Mouse (Mus musculus) stomach, embryonic 15.5 days (tissue): ENCODE data around the gene Avpr1b. TPM values are rescaled to one million over a fixed set of nuclear protein-coding genes. Genes with fewer than 3 reads are reported as not detected.
"Not testable (repeated sequence)": the region's sequence is repeated elsewhere in the genome, so short reads cannot be mapped to it uniquely, and the experiment has no call there.

Source experiments
- ATAC-seq: fragments of 200-750 bp; cut with Nextera tagmentation; 2 replicates; pipeline ENCODE4 v1.8.0; 2017; ENCODE audit warnings: low read depth, moderate number of reproducible peaks, moderate TSS enrichment; ENCODE audit not compliant: insufficient read depth, low FRiP score
- H3K27ac ChIP-seq: fragments of 300-500 bp; sonication (generic); 2 replicates; pipeline ENCODE4 v1.5.1; 2015; ENCODE audit warnings: mild to moderate bottlenecking, inconsistent platforms
- H3K27me3 ChIP-seq: fragments of 300-500 bp; sonication (generic); replicated peaks from 2 replicates; pipeline ENCODE4 v1.6.1; 2015; ENCODE audit warnings: inconsistent platforms
- H3K36me3 ChIP-seq: fragments of 300-500 bp; sonication (generic); 2 replicates; pipeline ENCODE4 v1.6.1; 2015; ENCODE audit warnings: inconsistent platforms
- H3K4me1 ChIP-seq: fragments of 300-500 bp; sonication (generic); 2 replicates; pipeline ENCODE4 v1.6.1; 2015; ENCODE audit warnings: inconsistent platforms
- H3K4me2 ChIP-seq: fragments of 300-500 bp; sonication (generic); 2 replicates; pipeline ENCODE4 v1.6.1; 2015; ENCODE audit warnings: mild to moderate bottlenecking, inconsistent platforms
- H3K4me3 ChIP-seq: fragments of 300-500 bp; sonication (generic); replicated peaks from 2 replicates; pipeline ENCODE4 v1.5.1; 2015; ENCODE audit warnings: inconsistent platforms
- H3K9ac ChIP-seq: fragments of 300-500 bp; sonication (generic); 2 replicates; pipeline ENCODE4 v1.6.1; 2015; ENCODE audit warnings: inconsistent platforms
- H3K9me3 ChIP-seq: fragments of 300-500 bp; sonication (generic); 2 replicates; pipeline ENCODE4 v1.6.1; 2016; ENCODE audit warnings: inconsistent platforms
- WGBS: fragments of 180-500 bp; shearing (Covaris S2); methylation state at CpG from one replicate; pipeline ENCODE4 v1.1.7; 2015; 5-methylcytosine and 5-hydroxymethylcytosine counted together
- polyA plus RNA-seq: library from polyadenylated mRNA; unstranded; fragments of >200 nt; fragmentation: Nextera tagmentation; extraction: Ambion mirVana; gene quantifications from 2 replicates; pipeline ENCODE4 v1.2.1, GENCODE M21; 2015

Gene Avpr1b
- polyA plus RNA-seq: not detected in 2 replicates

GRCm38 (mm10) chr1:131598905-131599304 is at the start of gene Avpr1b:
Avpr1b (plus strand) TSS chr1:131599239.
- Histone ChIP-seq H3K4me3 (no peak within 1 kb of the TSS), H3K36me3 (no peaks in the 10 kb centered on the region), H3K27me3 (peaks cover 7% of the 10 kb centered on the region; the same call in 1 of the 2 replicates), H3K9ac (no peak within 1 kb of the TSS), H3K4me1 (no peaks in the 10 kb centered on the region), H3K4me2 (peak within 1 kb of the TSS; percentile 33; the same call in 1 of the 2 replicates), H3K27ac (no peak within 1 kb of the TSS), H3K9me3 (no peaks in the 10 kb centered on the region)
- ATAC-seq: peak; percentile 10; the same call in 1 of the 2 replicates
- 22% methylated on average over 12 of the region's 12 CpGs for WGBS

GRCm38 (mm10) chr1:131551956-131552355 is 47.1 kb upstream of the Avpr1b start:
- Histone ChIP-seq H3K27me3 (no peaks in the 10 kb centered on the region), H3K27ac (no peak overlapping the region), H3K4me3 (no peak overlapping the region), H3K36me3 (no peaks in the 10 kb centered on the region), H3K4me2 (no peak overlapping the region), H3K9ac (no peak overlapping the region), H3K4me1 (0 out of 2 replicates have a peak, but pooled peaks cover 4% of the 10 kb centered on the region), H3K9me3 (no peaks in the 10 kb centered on the region)
- WGBS: 85% methylated on average over 2 of the region's 2 CpGs
- ATAC-seq: no peak

GRCm38 (mm10) chr1:131553428-131553827 is 45.6 kb upstream of the Avpr1b start:
- no peaks in the 10 kb centered on the region for H3K27me3 ChIP-seq
- H3K4me2 ChIP-seq: no peak overlapping the region
- ATAC-seq: no peak
- no peak overlapping the region for H3K4me3 ChIP-seq
- H3K27ac ChIP-seq: no peak overlapping the region
- H3K9me3 ChIP-seq: no peaks in the 10 kb centered on the region
- H3K9ac ChIP-seq: no peak overlapping the region
- 0 out of 2 replicates have a peak, but pooled peaks cover 4% of the 10 kb centered on the region for H3K4me1 ChIP-seq
- no peaks in the 10 kb centered on the region for H3K36me3 ChIP-seq

GRCm38 (mm10) chr1:131555042-131555812 is 43.8 kb upstream of the Avpr1b start:
- Histone ChIP-seq H3K27ac (no peak overlapping the region), H3K9me3 (no peaks in the 10 kb centered on the region), H3K4me3 (no peak overlapping the region), H3K4me2 (peak overlapping the region; percentile 41), H3K27me3 (no peaks in the 10 kb centered on the region), H3K4me1 (no peaks in the 10 kb centered on the region), H3K9ac (no peak overlapping the region), H3K36me3 (no peaks in the 10 kb centered on the region)
- WGBS: 8% methylated on average over 13 of the region's 13 CpGs
- ATAC-seq: peak; percentile 87

GRCm38 (mm10) chr1:131560500-131560899 is 38.5 kb upstream of the Avpr1b start:
- no peak for ATAC-seq
- Histone ChIP-seq H3K27ac (no peak overlapping the region), H3K4me2 (no peak overlapping the region), H3K4me3 (no peak overlapping the region), H3K27me3 (no peaks in the 10 kb centered on the region), H3K36me3 (no peaks in the 10 kb centered on the region), H3K9me3 (no peaks in the 10 kb centered on the region), H3K4me1 (no peaks in the 10 kb centered on the region), H3K9ac (no peak overlapping the region)

- Histone ChIP-seq H3K4me1 (no peaks in the 10 kb centered on the region), H3K4me3 (no peak overlapping the region), H3K36me3 (no peaks in the 10 kb centered on the region), H3K27ac (no peak overlapping the region), H3K9me3 (no peaks in the 10 kb centered on the region), H3K9ac (no peak overlapping the region), H3K4me2 (no peak overlapping the region), H3K27me3 (no peaks in the 10 kb centered on the region)
- WGBS: 93% methylated on average over 2 of the region's 2 CpGs
- no peak for ATAC-seq
These were observed 37.0 kb upstream of the Avpr1b start for GRCm38 (mm10) chr1:131562081-131562480.

GRCm38 (mm10) chr1:131566056-131566455 is 33.0 kb upstream of the Avpr1b start:
- H3K27me3 ChIP-seq, H3K4me2 ChIP-seq, H3K9ac ChIP-seq, H3K36me3 ChIP-seq, H3K4me1 ChIP-seq, H3K4me3 ChIP-seq, H3K27ac ChIP-seq, ATAC-seq, H3K9me3 ChIP-seq: not testable (repeated sequence)
- 41% methylated on average over 11 of the region's 11 CpGs for WGBS

GRCm38 (mm10) chr1:131569721-131570120 is 29.3 kb upstream of the Avpr1b start:
- ATAC-seq: no peak
- H3K4me1 ChIP-seq: no peaks in the 10 kb centered on the region
- no peak overlapping the region for H3K27ac ChIP-seq
- WGBS: 73% methylated on average over 6 of the region's 6 CpGs
- H3K9me3 ChIP-seq: no peaks in the 10 kb centered on the region
- H3K4me3 ChIP-seq: no peak overlapping the region
- H3K36me3 ChIP-seq: no peaks in the 10 kb centered on the region
- H3K4me2 ChIP-seq: no peak overlapping the region
- no peak overlapping the region for H3K9ac ChIP-seq
- H3K27me3 ChIP-seq: no peaks in the 10 kb centered on the region

GRCm38 (mm10) chr1:131570391-131570790 is 28.6 kb upstream of the Avpr1b start:
- Histone ChIP-seq H3K4me2 (no peak overlapping the region), H3K4me1 (no peaks in the 10 kb centered on the region), H3K36me3 (no peaks in the 10 kb centered on the region), H3K9ac (no peak overlapping the region), H3K9me3 (no peaks in the 10 kb centered on the region), H3K27ac (no peak overlapping the region), H3K27me3 (no peaks in the 10 kb centered on the region), H3K4me3 (no peak overlapping the region)
- ATAC-seq: no peak
- 91% methylated on average over 4 of the region's 4 CpGs for WGBS

- Histone ChIP-seq H3K9me3 (no peaks in the 10 kb centered on the region), H3K4me1 (no peaks in the 10 kb centered on the region), H3K4me3 (no peak overlapping the region), H3K36me3 (no peaks in the 10 kb centered on the region), H3K9ac (no peak overlapping the region), H3K27ac (no peak overlapping the region), H3K27me3 (no peaks in the 10 kb centered on the region), H3K4me2 (no peak overlapping the region)
- WGBS: 90% methylated on average over 14 of the region's 14 CpGs
- ATAC-seq: peak; percentile 72; the same call in 1 of the 2 replicates
These were observed 25.3 kb upstream of the Avpr1b start for GRCm38 (mm10) chr1:131573721-131574120.

- Histone ChIP-seq H3K27ac (no peak overlapping the region), H3K27me3 (no peaks in the 10 kb centered on the region), H3K9ac (no peak overlapping the region), H3K4me1 (no peaks in the 10 kb centered on the region), H3K9me3 (no peaks in the 10 kb centered on the region), H3K36me3 (no peaks in the 10 kb centered on the region), H3K4me2 (no peak overlapping the region), H3K4me3 (no peak overlapping the region)
- WGBS: 76% methylated on average over 17 of the region's 17 CpGs
- no peak for ATAC-seq
These were observed 19.9 kb upstream of the Avpr1b start for GRCm38 (mm10) chr1:131578943-131579680.

- 42% methylated on average over 4 of the region's 4 CpGs for WGBS
- Histone ChIP-seq H3K27me3 (no peaks in the 10 kb centered on the region), H3K4me3 (no peak overlapping the region), H3K4me1 (no peaks in the 10 kb centered on the region), H3K36me3 (no peaks in the 10 kb centered on the region), H3K27ac (no peak overlapping the region), H3K4me2 (no peak overlapping the region), H3K9ac (no peak overlapping the region), H3K9me3 (no peaks in the 10 kb centered on the region)
- ATAC-seq: no peak
These were observed 18.6 kb upstream of the Avpr1b start for GRCm38 (mm10) chr1:131580389-131580788.
